Mouse (Mus musculus): Measurements from ENCODE around the gene Dlg2. TPM values are rescaled to one million over a fixed set of nuclear protein-coding genes. Genes with fewer than 3 reads are reported as not detected.

The Dlg2 gene
- polyA plus RNA-seq, 1 experiment from 2014 or later: 5.1 TPM

- Histone ChIP-seq H3K36me3 (ENCODE audit: control insufficient read depth, insufficient read depth, low read length) (no peaks in the 10 kb centered on the region), H3K27ac (ENCODE audit: low read length) (no peak overlapping the region), H3K9ac (replicated peaks; ENCODE audit: low read depth, low read length) (no peak overlapping the region), H3K27me3 (ENCODE audit: control insufficient read depth, insufficient read depth, low read length) (no peaks in the 10 kb centered on the region), H3K9me3 (ENCODE audit: control insufficient read depth, low read depth, low read length) (no peaks in the 10 kb centered on the region), H3K4me1 (ENCODE audit: control insufficient read depth, insufficient read depth, low read length) (no peaks in the 10 kb centered on the region), H3K4me2 (replicated peaks; ENCODE audit: low read depth, low read length) (no peak overlapping the region), H3K4me3 (ENCODE audit: low read depth, low read length) (no peak overlapping the region)
- no peak for ATAC-seq (ENCODE audit: insufficient number of reproducible peaks, insufficient read depth, low FRiP score, low read depth)
These were observed 217.6 kb downstream of the Dlg2 start for GRCm38 (mm10) chr7:90694050-90694449.

- Histone ChIP-seq H3K27ac (ENCODE audit: low read length) (no peak overlapping the region), H3K27me3 (ENCODE audit: control insufficient read depth, insufficient read depth, low read length) (no peaks in the 10 kb centered on the region), H3K9me3 (ENCODE audit: control insufficient read depth, low read depth, low read length) (no peaks in the 10 kb centered on the region), H3K36me3 (ENCODE audit: control insufficient read depth, insufficient read depth, low read length) (no peaks in the 10 kb centered on the region), H3K4me2 (replicated peaks; ENCODE audit: low read depth, low read length) (no peak overlapping the region), H3K9ac (replicated peaks; ENCODE audit: low read depth, low read length) (no peak overlapping the region), H3K4me3 (ENCODE audit: low read depth, low read length) (no peak overlapping the region), H3K4me1 (ENCODE audit: control insufficient read depth, insufficient read depth, low read length) (no peaks in the 10 kb centered on the region)
- ATAC-seq (ENCODE audit: insufficient number of reproducible peaks, insufficient read depth, low FRiP score, low read depth): no peak
- WGBS: 77% methylated on average over 7 of the region's 7 CpGs
These were observed 219.9 kb downstream of the Dlg2 start for GRCm38 (mm10) chr7:90696181-90696950.

GRCm38 (mm10) chr7:90703163-90703852 is 226.8 kb downstream of the Dlg2 start:
- WGBS: 64% methylated on average over 7 of the region's 7 CpGs
- Histone ChIP-seq H3K4me1 (ENCODE audit: control insufficient read depth, insufficient read depth, low read length) (no peaks in the 10 kb centered on the region), H3K4me2 (replicated peaks; ENCODE audit: low read depth, low read length) (no peak overlapping the region), H3K9ac (replicated peaks; ENCODE audit: low read depth, low read length) (no peak overlapping the region), H3K27ac (ENCODE audit: low read length) (no peak overlapping the region), H3K27me3 (ENCODE audit: control insufficient read depth, insufficient read depth, low read length) (no peaks in the 10 kb centered on the region), H3K9me3 (ENCODE audit: control insufficient read depth, low read depth, low read length) (no peaks in the 10 kb centered on the region), H3K36me3 (ENCODE audit: control insufficient read depth, insufficient read depth, low read length) (no peaks in the 10 kb centered on the region), H3K4me3 (ENCODE audit: low read depth, low read length) (no peak overlapping the region)
- ATAC-seq (ENCODE audit: insufficient number of reproducible peaks, insufficient read depth, low FRiP score, low read depth): no peak

GRCm38 (mm10) chr7:90703951-90704350 is 227.5 kb downstream of the Dlg2 start:
- Histone ChIP-seq H3K9ac (replicated peaks; ENCODE audit: low read depth, low read length) (no peak overlapping the region), H3K27ac (ENCODE audit: low read length) (no peak overlapping the region), H3K9me3 (ENCODE audit: control insufficient read depth, low read depth, low read length) (no peaks in the 10 kb centered on the region), H3K4me1 (ENCODE audit: control insufficient read depth, insufficient read depth, low read length) (no peaks in the 10 kb centered on the region), H3K4me3 (ENCODE audit: low read depth, low read length) (no peak overlapping the region), H3K36me3 (ENCODE audit: control insufficient read depth, insufficient read depth, low read length) (no peaks in the 10 kb centered on the region), H3K4me2 (replicated peaks; ENCODE audit: low read depth, low read length) (no peak overlapping the region), H3K27me3 (ENCODE audit: control insufficient read depth, insufficient read depth, low read length) (no peaks in the 10 kb centered on the region)
- no peak for ATAC-seq (ENCODE audit: insufficient number of reproducible peaks, insufficient read depth, low FRiP score, low read depth)
- 65% methylated on average over 1 of the region's 1 CpGs for WGBS

GRCm38 (mm10) chr7:90734086-90734485 is 257.6 kb downstream of the Dlg2 start:
- no peak overlapping the region for H3K4me2 ChIP-seq (replicated peaks; ENCODE audit: low read depth, low read length)

GRCm38 (mm10) chr7:90736369-90736768 is 259.9 kb downstream of the Dlg2 start:
- 40% methylated on average over 1 of the region's 1 CpGs for WGBS
- Histone ChIP-seq H3K27ac (ENCODE audit: low read length) (no peak overlapping the region), H3K4me3 (ENCODE audit: low read depth, low read length) (no peak overlapping the region), H3K4me2 (replicated peaks; ENCODE audit: low read depth, low read length) (no peak overlapping the region), H3K4me1 (ENCODE audit: control insufficient read depth, insufficient read depth, low read length) (no peaks in the 10 kb centered on the region), H3K36me3 (ENCODE audit: control insufficient read depth, insufficient read depth, low read length) (no peaks in the 10 kb centered on the region), H3K9ac (replicated peaks; ENCODE audit: low read depth, low read length) (no peak overlapping the region), H3K9me3 (ENCODE audit: control insufficient read depth, low read depth, low read length) (no peaks in the 10 kb centered on the region), H3K27me3 (ENCODE audit: control insufficient read depth, insufficient read depth, low read length) (no peaks in the 10 kb centered on the region)
- no peak for ATAC-seq (ENCODE audit: insufficient number of reproducible peaks, insufficient read depth, low FRiP score, low read depth)

More at GRCm38 (mm10) chr7:90734086-90734485, 257.6 kb downstream of the Dlg2 start:
- H3K4me3 ChIP-seq (ENCODE audit: low read depth, low read length): no peak overlapping the region
- WGBS: 46% methylated on average over 3 of the region's 3 CpGs
- H3K27me3 ChIP-seq (ENCODE audit: control insufficient read depth, insufficient read depth, low read length): no peaks in the 10 kb centered on the region
- no peaks in the 10 kb centered on the region for H3K36me3 ChIP-seq (ENCODE audit: control insufficient read depth, insufficient read depth, low read length)
- no peaks in the 10 kb centered on the region for H3K9me3 ChIP-seq (ENCODE audit: control insufficient read depth, low read depth, low read length)
- no peak overlapping the region for H3K9ac ChIP-seq (replicated peaks; ENCODE audit: low read depth, low read length)
- no peaks in the 10 kb centered on the region for H3K4me1 ChIP-seq (ENCODE audit: control insufficient read depth, insufficient read depth, low read length)
- no peak for ATAC-seq (ENCODE audit: insufficient number of reproducible peaks, insufficient read depth, low FRiP score, low read depth)
- H3K27ac ChIP-seq (ENCODE audit: low read length): no peak overlapping the region

- no peak overlapping the region for H3K9ac ChIP-seq (replicated peaks; ENCODE audit: low read depth, low read length)
- H3K9me3 ChIP-seq (ENCODE audit: control insufficient read depth, low read depth, low read length): no peaks in the 10 kb centered on the region
- no peaks in the 10 kb centered on the region for H3K4me1 ChIP-seq (ENCODE audit: control insufficient read depth, insufficient read depth, low read length)
- H3K27ac ChIP-seq (ENCODE audit: low read length): no peak overlapping the region
- no peak overlapping the region for H3K4me3 ChIP-seq (ENCODE audit: low read depth, low read length)
- no peaks in the 10 kb centered on the region for H3K27me3 ChIP-seq (ENCODE audit: control insufficient read depth, insufficient read depth, low read length)
- WGBS: 71% methylated on average over 1 of the region's 1 CpGs
- no peak for ATAC-seq (ENCODE audit: insufficient number of reproducible peaks, insufficient read depth, low FRiP score, low read depth)
- H3K36me3 ChIP-seq (ENCODE audit: control insufficient read depth, insufficient read depth, low read length): no peaks in the 10 kb centered on the region
- H3K4me2 ChIP-seq (replicated peaks; ENCODE audit: low read depth, low read length): no peak overlapping the region
These were observed 272.2 kb downstream of the Dlg2 start for GRCm38 (mm10) chr7:90748636-90749035.

- Histone ChIP-seq H3K36me3 (ENCODE audit: control insufficient read depth, insufficient read depth, low read length) (no peaks in the 10 kb centered on the region), H3K4me1 (ENCODE audit: control insufficient read depth, insufficient read depth, low read length) (no peaks in the 10 kb centered on the region), H3K9ac (replicated peaks; ENCODE audit: low read depth, low read length) (no peak overlapping the region), H3K27ac (ENCODE audit: low read length) (no peak overlapping the region), H3K4me2 (replicated peaks; ENCODE audit: low read depth, low read length) (no peak overlapping the region), H3K27me3 (ENCODE audit: control insufficient read depth, insufficient read depth, low read length) (no peaks in the 10 kb centered on the region), H3K9me3 (ENCODE audit: control insufficient read depth, low read depth, low read length) (no peaks in the 10 kb centered on the region), H3K4me3 (ENCODE audit: low read depth, low read length) (no peak overlapping the region)
- no peak for ATAC-seq (ENCODE audit: insufficient number of reproducible peaks, insufficient read depth, low FRiP score, low read depth)
- WGBS: 93% methylated on average over 1 of the region's 1 CpGs
These were observed 311.5 kb downstream of the Dlg2 start for GRCm38 (mm10) chr7:90787945-90788344.
